Mouse (Mus musculus) stomach, postnatal 0 days (tissue): ENCODE results near the gene Rpl11.

Source experiments
- CTCF ChIP-seq: IDR thresholded peaks from 2 replicates; pipeline ENCODE4 v1.5.1; 2016; ENCODE audit warnings: antibody characterized with exemption, low read depth, mild to moderate bottlenecking, moderate library complexity
- EP300 ChIP-seq: optimal IDR thresholded peaks from 2 replicates; pipeline ENCODE3; 2016; ENCODE audit warnings: antibody characterized with exemption

- TF ChIP-seq CTCF (no peak), EP300 (no peak)
Measured at GRCm38 (mm10) chr4:136084840-136085239, 31.6 kb upstream of the Rpl11 start.
